Mouse (Mus musculus) small intestine, adult 2 months (tissue): Measurements from ENCODE around the gene Olfml2b. TPM values are rescaled to one million over a fixed set of nuclear protein-coding genes. Genes with fewer than 3 reads are reported as not detected.

Experiments used
- H3K27ac ChIP-seq: fragments of 200-500 bp; 2 replicates; pipeline ENCODE4 v1.5.1; 2012; ENCODE audit warnings: low read depth, low read length, control low read depth, inconsistent platforms; ENCODE audit not compliant: insufficient read depth
- H3K27me3 ChIP-seq: fragments of 200-500 bp; 2 replicates; pipeline ENCODE4 v1.6.1; 2012; ENCODE audit warnings: mild to moderate bottlenecking, moderate library complexity, low read length, inconsistent platforms; ENCODE audit not compliant: control insufficient read depth, insufficient read depth
- H3K36me3 ChIP-seq: fragments of 200-500 bp; 2 replicates; pipeline ENCODE4 v1.6.1; 2012; ENCODE audit warnings: mild to moderate bottlenecking, low read length, control low read depth, inconsistent platforms; ENCODE audit not compliant: control insufficient read depth, insufficient read depth
- H3K4me1 ChIP-seq: fragments of 200-500 bp; 2 replicates; pipeline ENCODE4 v1.6.1; 2012; ENCODE audit warnings: low read length, inconsistent platforms, mixed read lengths; ENCODE audit not compliant: control insufficient read depth, insufficient read depth, insufficient read length
- H3K4me3 ChIP-seq: fragments of 200-500 bp; 2 replicates; pipeline ENCODE4 v1.5.1; 2012; ENCODE audit warnings: low read depth, mild to moderate bottlenecking, control low read depth, inconsistent platforms, low read length, moderate library complexity
- CTCF ChIP-seq: fragments of 200-500 bp; IDR thresholded peaks from 2 replicates; pipeline ENCODE4 v1.5.1; 2012; ENCODE audit warnings: low read depth, mild to moderate bottlenecking, control low read depth, inconsistent platforms, low read length, moderate library complexity, mixed read lengths; ENCODE audit not compliant: insufficient replicate concordance, insufficient read length; ENCODE audit errors: extremely low read depth
- POLR2A ChIP-seq: fragments of 200-500 bp; IDR thresholded peaks from 2 replicates; pipeline ENCODE4 v1.6.1; 2012; ENCODE audit warnings: low read depth, mild to moderate bottlenecking, control low read depth, inconsistent platforms, low read length, moderate library complexity
- WGBS: fragments of 180-500 bp; shearing (Covaris S2); methylation state at CpG from one replicate; pipeline ENCODE4 v1.1.7; 2018; 5-methylcytosine and 5-hydroxymethylcytosine counted together
- polyA plus RNA-seq: library from polyadenylated mRNA; depleted of rRNA; stranded (reverse); fragments of >200 nt; gene quantifications from 2 replicates; pipeline ENCODE4 v1.2.3, GENCODE M21; 2012

The Olfml2b gene
- polyA plus RNA-seq, 1 experiment: 3.2 TPM

GRCm38 (mm10) chr1:170647381-170647780 lies 3.0 kb downstream of the Olfml2b start:
- 87% methylated on average over 7 of the region's 7 CpGs for WGBS
- TF ChIP-seq POLR2A (no peak), CTCF (no peak)
- H3K36me3 ChIP-seq: no peaks in the 10 kb centered on the region
- peaks cover 4% of the 10 kb centered on the region; the same call in 1 of the 2 replicates for H3K4me1 ChIP-seq
- no peak overlapping the region for H3K27ac ChIP-seq
- H3K27me3 ChIP-seq: peaks cover 7% of the 10 kb centered on the region; the same call in 1 of the 2 replicates
- H3K4me3 ChIP-seq: no peak overlapping the region

- 73% methylated on average over 6 of the region's 6 CpGs for WGBS
- no peak for TF ChIP-seq CTCF
- TF ChIP-seq POLR2A: no peak
Measured at GRCm38 (mm10) chr1:170647971-170648514, 3.7 kb downstream of the Olfml2b start.

GRCm38 (mm10) chr1:170651046-170651723 lies 6.9 kb downstream of the Olfml2b start:
- H3K4me3 ChIP-seq: no peak overlapping the region
- no peaks in the 10 kb centered on the region for H3K36me3 ChIP-seq
- no peaks in the 10 kb centered on the region; the same call in 1 of the 2 replicates for H3K27me3 ChIP-seq
- WGBS: 62% methylated on average over 6 of the region's 6 CpGs
- no peaks in the 10 kb centered on the region for H3K4me1 ChIP-seq
- no peak for TF ChIP-seq CTCF
- no peak for TF ChIP-seq POLR2A
- no peak overlapping the region for H3K27ac ChIP-seq

More at GRCm38 (mm10) chr1:170647971-170648514, 3.7 kb downstream of the Olfml2b start:
- Histone ChIP-seq H3K4me1 (peaks cover 4% of the 10 kb centered on the region; the same call in 1 of the 2 replicates), H3K27me3 (peaks cover 7% of the 10 kb centered on the region; the same call in 1 of the 2 replicates), H3K4me3 (no peak overlapping the region), H3K36me3 (no peaks in the 10 kb centered on the region), H3K27ac (no peak overlapping the region)

DNA sequence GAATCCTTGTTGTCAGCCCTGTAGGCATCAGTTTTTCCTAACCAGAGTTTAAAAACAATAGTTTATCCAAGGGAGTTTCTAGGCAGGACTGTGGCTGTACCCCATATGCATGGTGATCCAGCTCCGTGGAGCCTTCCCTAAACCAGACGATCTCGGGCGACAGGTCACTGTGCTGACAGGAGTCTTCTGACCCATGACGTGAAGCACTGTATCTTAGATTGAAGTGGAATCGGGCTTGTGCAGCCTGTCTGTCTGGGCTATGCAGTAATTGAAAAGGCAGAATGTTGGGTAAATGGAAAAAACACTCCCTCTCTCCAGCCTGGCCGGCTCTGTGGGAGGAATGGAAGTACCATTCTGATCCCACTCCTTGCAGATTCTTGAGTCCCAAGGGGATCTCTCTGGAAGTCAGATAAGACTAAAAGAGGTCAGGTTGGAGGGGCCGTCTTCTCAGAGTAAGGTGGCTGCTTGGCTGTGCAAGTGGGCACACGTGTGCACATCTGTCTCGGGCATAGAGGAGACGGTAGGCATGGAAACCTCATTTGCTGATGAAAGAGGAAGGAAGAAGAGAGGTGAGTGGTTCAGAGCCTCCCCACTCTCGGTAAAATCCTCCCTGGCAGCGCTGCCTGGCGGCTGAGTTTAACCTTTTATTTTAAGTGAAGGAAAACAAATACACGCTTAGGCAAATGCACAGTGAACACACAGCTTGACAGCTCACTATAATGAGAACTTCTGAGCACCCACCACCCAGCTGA lies 7.8 kb downstream of the Olfml2b start:
- Histone ChIP-seq H3K36me3 (no peaks in the 10 kb centered on the region), H3K4me1 (no peaks in the 10 kb centered on the region), H3K27me3 (no peaks in the 10 kb centered on the region; the same call in 1 of the 2 replicates), H3K4me3 (no peak overlapping the region), H3K27ac (no peak overlapping the region)
- no peak for TF ChIP-seq CTCF
- TF ChIP-seq POLR2A: no peak
- 79% methylated on average over 15 of the region's 15 CpGs for WGBS

DNA sequence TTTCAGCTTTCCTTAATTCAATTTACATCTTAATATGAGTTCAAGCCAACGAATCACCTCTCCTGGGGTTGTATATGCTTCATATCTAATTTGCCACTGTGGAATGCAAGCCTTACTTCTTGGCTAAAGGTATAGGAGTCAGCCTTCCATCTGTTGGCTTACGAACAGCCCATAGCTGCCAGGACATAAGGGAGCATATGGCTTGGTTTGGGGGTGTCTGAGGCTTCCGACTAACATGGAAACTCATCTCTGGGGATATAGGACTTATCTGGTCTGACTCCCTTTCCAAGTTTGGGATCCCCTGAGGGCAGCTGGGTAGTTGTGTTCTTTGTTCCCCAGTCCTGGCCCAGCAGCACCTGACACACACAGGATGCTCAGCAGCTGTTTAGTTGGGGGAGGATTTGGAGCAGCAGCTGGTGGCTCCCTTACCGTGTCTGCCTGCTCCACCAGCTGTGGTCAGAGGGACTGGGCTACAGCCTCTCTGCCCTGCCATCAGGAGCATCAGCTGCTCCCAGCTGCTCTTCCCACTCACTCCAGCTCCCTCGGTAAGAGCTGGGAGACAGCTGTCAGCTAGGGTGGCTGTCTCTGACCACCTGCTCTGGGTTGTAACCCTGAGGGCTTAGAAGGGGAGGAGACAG lies 11.1 kb downstream of the Olfml2b start:
- H3K4me1 ChIP-seq: no peaks in the 10 kb centered on the region
- H3K36me3 ChIP-seq: no peaks in the 10 kb centered on the region
- no peak overlapping the region for H3K27ac ChIP-seq
- H3K4me3 ChIP-seq: no peak overlapping the region
- 75% methylated on average over 5 of the region's 5 CpGs for WGBS
- TF ChIP-seq POLR2A: no peak
- no peak for TF ChIP-seq CTCF
- no peaks in the 10 kb centered on the region; the same call in 1 of the 2 replicates for H3K27me3 ChIP-seq

GRCm38 (mm10) chr1:170656518-170657227 lies 12.3 kb downstream of the Olfml2b start:
- H3K36me3 ChIP-seq: no peaks in the 10 kb centered on the region
- no peak overlapping the region for H3K27ac ChIP-seq
- no peak for TF ChIP-seq POLR2A
- no peak for TF ChIP-seq CTCF
- no peaks in the 10 kb centered on the region for H3K4me1 ChIP-seq
- H3K27me3 ChIP-seq: no peaks in the 10 kb centered on the region; the same call in 1 of the 2 replicates
- no peak overlapping the region for H3K4me3 ChIP-seq
- 49% methylated on average over 11 of the region's 11 CpGs for WGBS
